Mouse (Mus musculus): ENCODE measurements around the gene Cdk9. TPM values are rescaled to one million over a fixed set of nuclear protein-coding genes. Genes with fewer than 3 reads are reported as not detected.

Gene Cdk9
- polyA plus RNA-seq, 1 experiment from 2014 or later: 83.8 TPM

GRCm38 (mm10) chr2:32662291-32662690, 50.6 kb downstream of the Cdk9 start:
- no peak for DNase-seq (ENCODE audit: low spot score)
- Histone ChIP-seq H3K36me3 (ENCODE audit: control insufficient read depth, insufficient read depth, low read length) (peaks cover 7% of the 10 kb centered on the region; the same call in 1 of the 2 replicates), H3K4me3 (ENCODE audit: low read depth, low read length) (no peak overlapping the region), H3K4me1 (replicated peaks; ENCODE audit: control insufficient read depth, insufficient read depth, low read length) (peaks cover 7% of the 10 kb centered on the region), H3K4me2 (ENCODE audit: low read length) (no peak overlapping the region), H3K9ac (ENCODE audit: low read length) (no peak overlapping the region), H3K9me3 (ENCODE audit: control insufficient read depth, low read length) (no peaks in the 10 kb centered on the region), H3K27me3 (replicated peaks; ENCODE audit: control insufficient read depth, insufficient read depth, low read length) (no peaks in the 10 kb centered on the region), H3K27ac (ENCODE audit: low read depth) (peak overlapping the region; percentile 44; the same call in 1 of the 2 replicates)
- peak; percentile 25; the same call in 1 of the 2 replicates for ATAC-seq (replicated peaks; ENCODE audit: low FRiP score, low TSS enrichment, low read depth)
- 27% methylated on average over 5 of the region's 5 CpGs for WGBS

GRCm38 (mm10) chr2:32661509-32662107, 51.3 kb downstream of the Cdk9 start:
- H3K27ac ChIP-seq (ENCODE audit: low read depth): peak overlapping the region; percentile 44; the same call in 1 of the 2 replicates
- peaks cover 7% of the 10 kb centered on the region; the same call in 1 of the 2 replicates for H3K36me3 ChIP-seq (ENCODE audit: control insufficient read depth, insufficient read depth, low read length)
- H3K4me1 ChIP-seq (replicated peaks; ENCODE audit: control insufficient read depth, insufficient read depth, low read length): peaks cover 7% of the 10 kb centered on the region
- 20% methylated on average over 7 of the region's 7 CpGs for WGBS
- no peaks in the 10 kb centered on the region for H3K9me3 ChIP-seq (ENCODE audit: control insufficient read depth, low read length)
- DNase-seq (ENCODE audit: low spot score): no peak
- no peak overlapping the region for H3K9ac ChIP-seq (ENCODE audit: low read length)
- no peaks in the 10 kb centered on the region for H3K27me3 ChIP-seq (replicated peaks; ENCODE audit: control insufficient read depth, insufficient read depth, low read length)
- no peak overlapping the region for H3K4me2 ChIP-seq (ENCODE audit: low read length)
- ATAC-seq (replicated peaks; ENCODE audit: low FRiP score, low TSS enrichment, low read depth): peak; percentile 48; the same call in 1 of the 2 replicates
- no peak overlapping the region for H3K4me3 ChIP-seq (ENCODE audit: low read depth, low read length)

- H3K36me3 ChIP-seq (ENCODE audit: control insufficient read depth, insufficient read depth, low read length): peaks cover 7% of the 10 kb centered on the region; the same call in 1 of the 2 replicates
- no peak overlapping the region for H3K9ac ChIP-seq (ENCODE audit: low read length)
- peaks cover 22% of the 10 kb centered on the region for H3K4me1 ChIP-seq (replicated peaks; ENCODE audit: control insufficient read depth, insufficient read depth, low read length)
- WGBS: 82% methylated on average over 2 of the region's 2 CpGs
- no peak overlapping the region for H3K4me2 ChIP-seq (ENCODE audit: low read length)
- no peaks in the 10 kb centered on the region for H3K27me3 ChIP-seq (replicated peaks; ENCODE audit: control insufficient read depth, insufficient read depth, low read length)
- DNase-seq (ENCODE audit: low spot score) (no peak), ATAC-seq (replicated peaks; ENCODE audit: low FRiP score, low TSS enrichment, low read depth) (no peak)
- no peaks in the 10 kb centered on the region for H3K9me3 ChIP-seq (ENCODE audit: control insufficient read depth, low read length)
- no peak overlapping the region for H3K4me3 ChIP-seq (ENCODE audit: low read depth, low read length)
- H3K27ac ChIP-seq (ENCODE audit: low read depth): no peak overlapping the region
These were observed 54.0 kb downstream of the Cdk9 start for GRCm38 (mm10) chr2:32658873-32659272.

GRCm38 (mm10) chr2:32655826-32656225, 57.0 kb downstream of the Cdk9 start:
- Histone ChIP-seq H3K4me2 (ENCODE audit: low read length) (no peak overlapping the region), H3K36me3 (ENCODE audit: control insufficient read depth, insufficient read depth, low read length) (peaks cover 7% of the 10 kb centered on the region; the same call in 1 of the 2 replicates), H3K4me1 (replicated peaks; ENCODE audit: control insufficient read depth, insufficient read depth, low read length) (peaks cover 18% of the 10 kb centered on the region), H3K4me3 (ENCODE audit: low read depth, low read length) (no peak overlapping the region), H3K27me3 (replicated peaks; ENCODE audit: control insufficient read depth, insufficient read depth, low read length) (no peaks in the 10 kb centered on the region), H3K9ac (ENCODE audit: low read length) (no peak overlapping the region), H3K27ac (ENCODE audit: low read depth) (peak overlapping the region; percentile 78), H3K9me3 (ENCODE audit: control insufficient read depth, low read length) (no peaks in the 10 kb centered on the region)
- 29% methylated on average over 12 of the region's 12 CpGs for WGBS
- DNase-seq (ENCODE audit: low spot score) (no peak), ATAC-seq (replicated peaks; ENCODE audit: low FRiP score, low TSS enrichment, low read depth) (peak; percentile 71)

MicroRNA genes within 50 kb of the gene (microRNA counts, 519-probe panel; counts per million panel counts)
- not detected for microRNA mmu-miR-2861

Small RNA genes lying within 50 kb of the gene (microRNA-seq; reads per million reads assigned to microRNA genes)
- gene Gm47291 (not detected), gene Mir2861 (not detected), gene Mir3960 (not detected), gene Mir8093 (not detected)

Other genes with a start within 250 kb of the Cdk9 start
- 10.3 and 11.4 TPM in 2 replicates for gene Fam102a, start 177.7 kb downstream of the Cdk9 start, polyA plus RNA-seq (2014; fragmentation: Nextera tagmentation; extraction: Ambion mirVana)
- 118 and 121 TPM in 2 replicates for gene Dpm2, start 142.2 kb downstream of the Cdk9 start, polyA plus RNA-seq (2014; fragmentation: Nextera tagmentation; extraction: Ambion mirVana)
- gene Pip5kl1, start 138.3 kb downstream of the Cdk9 start, polyA plus RNA-seq (2014; fragmentation: Nextera tagmentation; extraction: Ambion mirVana): 0.62 and 0.89 TPM in 2 replicates
- gene 9430097D07Rik, start 137.4 kb downstream of the Cdk9 start, polyA plus RNA-seq (2014; fragmentation: Nextera tagmentation; extraction: Ambion mirVana): 0.15 and 0.35 TPM in 2 replicates
- 15.5 and 20.3 TPM in 2 replicates for gene St6galnac4, start 126.0 kb downstream of the Cdk9 start, polyA plus RNA-seq (2014; fragmentation: Nextera tagmentation; extraction: Ambion mirVana)
- 5.7 and 6.9 TPM in 2 replicates for gene St6galnac6, start 113.4 kb downstream of the Cdk9 start, polyA plus RNA-seq (2014; fragmentation: Nextera tagmentation; extraction: Ambion mirVana)
- gene Ak1, start 91.3 kb downstream of the Cdk9 start, polyA plus RNA-seq (2014; fragmentation: Nextera tagmentation; extraction: Ambion mirVana): 22.8 and 24.6 TPM in 2 replicates
- 59.5 and 61.4 TPM in 2 replicates for gene Eng, start 66.5 kb downstream of the Cdk9 start, polyA plus RNA-seq (2014; fragmentation: Nextera tagmentation; extraction: Ambion mirVana)
- 32.9 and 35.6 TPM in 2 replicates for gene Fpgs, start 8.9 kb downstream of the Cdk9 start, polyA plus RNA-seq (2014; fragmentation: Nextera tagmentation; extraction: Ambion mirVana)
- 32.5 and 32.7 TPM in 2 replicates for gene Sh2d3c, start 8.0 kb upstream of the Cdk9 start, polyA plus RNA-seq (2014; fragmentation: Nextera tagmentation; extraction: Ambion mirVana)
- gene 6330409D20Rik, start 27.9 kb upstream of the Cdk9 start, polyA plus RNA-seq (2014; fragmentation: Nextera tagmentation; extraction: Ambion mirVana): 0.38 and 0.75 TPM in 2 replicates
- 71.1 and 74.8 TPM in 2 replicates for gene Tor2a, start 44.2 kb upstream of the Cdk9 start, polyA plus RNA-seq (2014; fragmentation: Nextera tagmentation; extraction: Ambion mirVana)
- gene Ttc16, start 62.6 kb upstream of the Cdk9 start, polyA plus RNA-seq (2014; fragmentation: Nextera tagmentation; extraction: Ambion mirVana): 0.13 and 0.20 TPM in 2 replicates
- gene Ptrh1, start 62.7 kb upstream of the Cdk9 start, polyA plus RNA-seq (2014; fragmentation: Nextera tagmentation; extraction: Ambion mirVana): 4.4 and 5.1 TPM in 2 replicates
- gene Cfap157, start 71.4 kb upstream of the Cdk9 start, polyA plus RNA-seq (2014; fragmentation: Nextera tagmentation; extraction: Ambion mirVana): 0.31 and 0.65 TPM in 2 replicates
- 26.7 and 27.0 TPM in 2 replicates for gene Stxbp1, start 134.2 kb upstream of the Cdk9 start, polyA plus RNA-seq (2014; fragmentation: Nextera tagmentation; extraction: Ambion mirVana)
- 22.3 and 25.2 TPM in 2 replicates for gene Fam129b, start 163.0 kb upstream of the Cdk9 start, polyA plus RNA-seq (2014; fragmentation: Nextera tagmentation; extraction: Ambion mirVana)
- 259 and 272 TPM in 2 replicates for gene Rpl12, start 248.5 kb upstream of the Cdk9 start, polyA plus RNA-seq (2014; fragmentation: Nextera tagmentation; extraction: Ambion mirVana)
- gene Lrsam1, start 248.5 kb upstream of the Cdk9 start, polyA plus RNA-seq (2014; fragmentation: Nextera tagmentation; extraction: Ambion mirVana): 7.0 and 7.9 TPM in 2 replicates